Mouse (Mus musculus): ENCODE data around the gene Drg1. TPM values are rescaled to one million over a fixed set of nuclear protein-coding genes. Genes with fewer than 3 reads are reported as not detected.

Gene Drg1
- polyA plus RNA-seq, 1 experiment from 2014 or later = 182 TPM

DNA sequence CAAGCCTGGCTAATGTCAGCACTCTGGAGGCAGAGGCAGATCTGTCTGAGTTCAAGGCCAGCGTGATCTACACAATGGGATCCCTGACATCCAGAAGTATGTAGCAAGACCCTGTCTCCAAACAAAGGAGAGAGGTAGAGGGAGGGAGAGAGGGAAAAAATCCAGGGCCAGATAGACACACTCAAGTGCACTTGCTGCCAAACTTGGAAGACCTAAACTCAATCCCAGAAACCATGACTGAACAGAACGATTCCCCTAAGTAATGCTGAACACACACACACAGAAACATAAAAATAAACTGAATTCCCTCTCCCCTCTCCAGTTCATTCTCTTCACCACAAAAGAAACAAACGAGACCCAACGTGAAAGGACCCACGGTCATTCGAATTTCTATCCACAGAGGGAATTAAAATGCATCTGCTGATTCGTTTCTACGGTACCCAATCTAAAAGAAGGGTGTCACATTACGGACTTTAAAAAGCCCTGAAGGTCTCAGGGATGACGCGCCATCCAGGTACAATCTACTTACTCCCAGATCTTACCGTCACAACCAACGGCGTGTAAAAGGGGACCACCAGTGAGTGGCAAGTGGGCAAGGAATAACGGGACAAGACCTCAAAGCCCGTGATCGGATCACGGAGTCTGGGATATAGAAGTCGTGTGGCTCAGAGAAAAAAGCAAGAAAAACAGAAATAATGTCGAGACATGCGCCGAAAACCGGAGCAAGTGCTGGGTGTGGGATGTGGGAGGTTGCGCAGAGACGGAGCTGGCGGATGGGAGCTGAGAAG, 730 bp downstream of the Drg1 start:
- no peaks in the 10 kb centered on the region for H3K27me3 ChIP-seq (ENCODE audit: control insufficient read depth, insufficient read depth, low read length)
- peak overlapping the region; percentile 98 for H3K9ac ChIP-seq (ENCODE audit: low read depth, low read length)
- H3K36me3 ChIP-seq (ENCODE audit: control insufficient read depth, insufficient read depth, low read length) = peaks cover 12% of the 10 kb centered on the region; the same call in 1 of the 2 replicates
- peak overlapping the region; percentile 96 for H3K4me3 ChIP-seq (ENCODE audit: low read depth, low read length)
- WGBS (ENCODE audit: insufficient replicate concordance) = 2% methylated on average over 26 of the region's 26 CpGs
- peaks cover 9% of the 10 kb centered on the region for H3K4me1 ChIP-seq (ENCODE audit: control insufficient read depth, insufficient read depth, low read length)
- H3K4me2 ChIP-seq = peak overlapping the region; percentile 83
- ATAC-seq (replicated peaks; ENCODE audit: insufficient number of reproducible peaks, low FRiP score, low TSS enrichment) = peak; percentile 7; the same call in 1 of the 2 replicates
- no peaks in the 10 kb centered on the region for H3K9me3 ChIP-seq (replicated peaks; ENCODE audit: control insufficient read depth, low read length)
- H3K27ac ChIP-seq (ENCODE audit: low read depth, low read length) = peak overlapping the region; percentile 93

DNA sequence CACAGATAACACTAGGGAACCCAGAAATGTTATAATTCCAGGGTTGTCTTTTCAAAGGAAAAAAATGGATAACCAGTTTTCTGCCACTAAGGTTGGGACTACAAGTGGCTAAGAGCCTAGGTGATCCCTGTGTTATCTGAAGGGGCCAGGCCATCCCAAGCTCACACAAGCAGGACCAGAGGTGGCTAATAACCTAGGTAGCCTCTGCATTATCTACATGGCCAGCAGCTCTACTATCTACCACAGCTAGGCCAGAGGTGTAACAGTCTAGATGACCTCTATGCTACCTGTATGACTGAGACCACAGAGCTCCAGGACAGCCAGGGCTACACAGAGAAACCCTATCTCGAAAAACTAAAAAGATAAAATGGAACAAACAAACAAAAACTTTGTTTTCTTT, 6.7 kb downstream of the Drg1 start:
- Histone ChIP-seq H3K27me3 (ENCODE audit: control insufficient read depth, insufficient read depth, low read length) (no peaks in the 10 kb centered on the region), H3K4me1 (ENCODE audit: control insufficient read depth, insufficient read depth, low read length) (peaks cover 2% of the 10 kb centered on the region; the same call in 1 of the 2 replicates), H3K27ac (ENCODE audit: low read depth, low read length) (no peak overlapping the region), H3K4me2 (no peak overlapping the region), H3K9me3 (replicated peaks; ENCODE audit: control insufficient read depth, low read length) (no peaks in the 10 kb centered on the region), H3K36me3 (ENCODE audit: control insufficient read depth, insufficient read depth, low read length) (peaks cover 22% of the 10 kb centered on the region), H3K4me3 (ENCODE audit: low read depth, low read length) (no peak overlapping the region), H3K9ac (ENCODE audit: low read depth, low read length) (no peak overlapping the region)
- ATAC-seq (replicated peaks; ENCODE audit: insufficient number of reproducible peaks, low FRiP score, low TSS enrichment) = no peak
- WGBS (ENCODE audit: insufficient replicate concordance) = 81% methylated on average over 1 of the region's 1 CpGs

DNA sequence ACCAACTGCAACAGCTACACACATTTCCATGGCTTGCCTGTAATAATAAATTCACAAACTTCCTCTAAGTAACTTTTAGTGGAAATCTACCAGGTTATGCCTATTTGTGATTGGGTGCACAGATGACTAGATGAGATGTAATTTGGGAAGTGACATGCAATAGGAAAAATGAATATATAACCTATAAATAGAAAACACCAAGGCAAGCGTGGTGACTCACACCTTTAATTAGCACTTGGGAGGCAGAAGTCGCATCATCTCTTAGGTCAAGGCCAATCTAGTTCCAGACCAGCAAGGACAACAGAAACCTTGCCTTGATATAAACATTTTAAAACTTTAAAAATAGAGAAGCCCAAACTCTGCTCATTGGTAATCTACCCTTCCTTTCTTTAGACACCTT, 18.8 kb downstream of the Drg1 start:
- Histone ChIP-seq H3K36me3 (ENCODE audit: control insufficient read depth, insufficient read depth, low read length) (peaks cover 54% of the 10 kb centered on the region), H3K9me3 (replicated peaks; ENCODE audit: control insufficient read depth, low read length) (no peaks in the 10 kb centered on the region), H3K4me1 (ENCODE audit: control insufficient read depth, insufficient read depth, low read length) (no peaks in the 10 kb centered on the region), H3K4me3 (ENCODE audit: low read depth, low read length) (no peak overlapping the region), H3K27ac (ENCODE audit: low read depth, low read length) (no peak overlapping the region), H3K27me3 (ENCODE audit: control insufficient read depth, insufficient read depth, low read length) (no peaks in the 10 kb centered on the region), H3K9ac (ENCODE audit: low read depth, low read length) (no peak overlapping the region), H3K4me2 (no peak overlapping the region)
- WGBS (ENCODE audit: insufficient replicate concordance) = 85% methylated on average over 2 of the region's 2 CpGs
- ATAC-seq (replicated peaks; ENCODE audit: insufficient number of reproducible peaks, low FRiP score, low TSS enrichment) = no peak

DNA sequence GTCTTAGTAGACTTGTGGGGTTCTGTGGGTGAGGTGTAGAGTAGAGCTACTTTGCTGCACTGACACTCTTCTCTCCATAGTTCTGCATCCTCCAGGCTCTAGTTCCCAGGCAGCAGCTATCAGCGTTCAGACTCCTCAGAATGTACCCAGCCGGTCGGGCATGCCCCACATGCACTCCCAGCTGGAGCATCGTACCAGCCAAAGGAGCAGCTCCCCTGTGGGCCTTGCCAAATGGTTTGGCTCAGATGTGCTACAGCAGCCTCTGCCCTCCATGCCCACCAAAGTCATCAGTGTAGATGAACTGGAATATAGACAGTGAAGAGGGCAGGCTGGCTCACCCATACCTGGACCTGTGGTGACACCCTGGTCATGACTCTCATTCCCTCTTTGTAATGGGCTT, 22.4 kb downstream of the Drg1 start:
- no peaks in the 10 kb centered on the region for H3K9me3 ChIP-seq (replicated peaks; ENCODE audit: control insufficient read depth, low read length)
- H3K9ac ChIP-seq (ENCODE audit: low read depth, low read length) = no peak overlapping the region
- 77% methylated on average over 4 of the region's 4 CpGs for WGBS (ENCODE audit: insufficient replicate concordance)
- no peak overlapping the region for H3K4me3 ChIP-seq (ENCODE audit: low read depth, low read length)
- no peaks in the 10 kb centered on the region for H3K27me3 ChIP-seq (ENCODE audit: control insufficient read depth, insufficient read depth, low read length)
- H3K27ac ChIP-seq (ENCODE audit: low read depth, low read length) = no peak overlapping the region
- H3K4me2 ChIP-seq = no peak overlapping the region
- no peak for ATAC-seq (replicated peaks; ENCODE audit: insufficient number of reproducible peaks, low FRiP score, low TSS enrichment)
- peaks cover 53% of the 10 kb centered on the region for H3K36me3 ChIP-seq (ENCODE audit: control insufficient read depth, insufficient read depth, low read length)
- H3K4me1 ChIP-seq (ENCODE audit: control insufficient read depth, insufficient read depth, low read length) = no peaks in the 10 kb centered on the region

DNA sequence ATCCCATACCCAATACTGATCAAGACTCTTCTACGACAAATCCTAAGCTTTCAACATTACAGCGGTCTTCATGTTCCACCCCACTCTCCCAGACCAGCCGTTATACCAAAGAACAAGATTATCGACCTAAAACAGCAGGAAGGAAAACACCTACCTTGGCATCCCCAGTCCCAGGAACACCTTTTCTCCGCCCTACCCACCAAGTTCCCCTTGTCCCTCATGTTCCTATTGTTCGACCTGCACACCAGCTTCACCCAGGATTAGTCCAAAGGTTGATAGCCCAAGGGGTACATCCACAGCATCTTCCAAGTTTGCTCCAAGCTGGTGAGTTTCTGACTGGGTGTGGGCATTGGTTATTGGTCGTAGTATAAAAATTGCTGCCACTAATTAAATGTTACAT, 23.8 kb downstream of the Drg1 start:
- Histone ChIP-seq H3K36me3 (ENCODE audit: control insufficient read depth, insufficient read depth, low read length) (peaks cover 61% of the 10 kb centered on the region), H3K9me3 (replicated peaks; ENCODE audit: control insufficient read depth, low read length) (no peaks in the 10 kb centered on the region), H3K27me3 (ENCODE audit: control insufficient read depth, insufficient read depth, low read length) (no peaks in the 10 kb centered on the region), H3K27ac (ENCODE audit: low read depth, low read length) (no peak overlapping the region), H3K4me1 (ENCODE audit: control insufficient read depth, insufficient read depth, low read length) (no peaks in the 10 kb centered on the region), H3K4me2 (no peak overlapping the region), H3K4me3 (ENCODE audit: low read depth, low read length) (no peak overlapping the region), H3K9ac (ENCODE audit: low read depth, low read length) (no peak overlapping the region)
- ATAC-seq (replicated peaks; ENCODE audit: insufficient number of reproducible peaks, low FRiP score, low TSS enrichment) = no peak
- 94% methylated on average over 7 of the region's 7 CpGs for WGBS (ENCODE audit: insufficient replicate concordance)

DNA sequence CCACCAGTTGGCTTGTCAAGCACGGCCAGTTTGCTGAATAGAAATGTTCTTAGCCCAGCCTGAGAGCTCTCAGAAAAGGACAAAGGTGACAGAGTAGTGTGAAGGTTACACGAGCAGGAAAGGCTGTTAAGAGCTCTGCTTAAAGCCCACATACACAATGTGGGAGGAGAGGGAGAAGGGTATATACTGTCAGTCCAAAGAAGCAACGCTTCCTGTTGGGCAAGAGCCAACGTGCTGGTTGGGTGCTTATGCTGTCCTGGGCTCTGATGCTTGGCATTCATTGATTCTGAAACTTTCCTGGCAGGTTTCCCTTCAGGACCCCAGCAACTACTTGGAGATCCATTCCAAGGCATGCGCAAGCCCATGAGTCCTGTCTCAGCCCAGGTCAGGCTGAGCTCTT, 30.9 kb downstream of the Drg1 start:
- Histone ChIP-seq H3K4me2 (no peak overlapping the region), H3K27ac (ENCODE audit: low read depth, low read length) (no peak overlapping the region), H3K27me3 (ENCODE audit: control insufficient read depth, insufficient read depth, low read length) (no peaks in the 10 kb centered on the region), H3K9me3 (replicated peaks; ENCODE audit: control insufficient read depth, low read length) (no peaks in the 10 kb centered on the region), H3K36me3 (ENCODE audit: control insufficient read depth, insufficient read depth, low read length) (peaks cover 45% of the 10 kb centered on the region), H3K4me1 (ENCODE audit: control insufficient read depth, insufficient read depth, low read length) (no peaks in the 10 kb centered on the region), H3K4me3 (ENCODE audit: low read depth, low read length) (no peak overlapping the region), H3K9ac (ENCODE audit: low read depth, low read length) (no peak overlapping the region)
- ATAC-seq (replicated peaks; ENCODE audit: insufficient number of reproducible peaks, low FRiP score, low TSS enrichment) = no peak
- 88% methylated on average over 5 of the region's 5 CpGs for WGBS (ENCODE audit: insufficient replicate concordance)

DNA sequence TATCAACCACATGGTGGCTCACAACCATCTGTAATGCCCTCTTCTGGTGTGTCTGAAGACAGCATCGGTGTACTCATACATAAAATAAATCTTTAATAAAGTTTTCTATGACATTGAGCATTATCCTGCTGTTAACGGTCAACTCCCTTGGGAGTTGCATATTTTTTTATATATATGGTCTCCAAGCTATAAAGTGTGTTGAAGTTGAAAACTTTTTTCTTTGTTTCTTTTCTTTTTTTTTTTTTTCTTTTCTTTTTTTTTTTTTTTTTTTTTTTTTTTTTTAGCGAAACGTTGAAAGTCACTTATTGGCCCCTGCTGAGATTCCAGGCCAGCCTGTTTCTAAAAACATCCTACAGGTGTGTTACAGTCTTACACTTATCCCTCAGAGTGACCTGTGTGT, 32.5 kb downstream of the Drg1 start:
- Histone ChIP-seq H3K9me3 (replicated peaks; ENCODE audit: control insufficient read depth, low read length) (no peaks in the 10 kb centered on the region), H3K27ac (ENCODE audit: low read depth, low read length) (no peak overlapping the region), H3K4me1 (ENCODE audit: control insufficient read depth, insufficient read depth, low read length) (no peaks in the 10 kb centered on the region), H3K36me3 (ENCODE audit: control insufficient read depth, insufficient read depth, low read length) (peaks cover 47% of the 10 kb centered on the region), H3K27me3 (ENCODE audit: control insufficient read depth, insufficient read depth, low read length) (no peaks in the 10 kb centered on the region), H3K4me2 (no peak overlapping the region), H3K9ac (ENCODE audit: low read depth, low read length) (no peak overlapping the region), H3K4me3 (ENCODE audit: low read depth, low read length) (no peak overlapping the region)
- no peak for ATAC-seq (replicated peaks; ENCODE audit: insufficient number of reproducible peaks, low FRiP score, low TSS enrichment)
- 95% methylated on average over 4 of the region's 4 CpGs for WGBS (ENCODE audit: insufficient replicate concordance)

DNA sequence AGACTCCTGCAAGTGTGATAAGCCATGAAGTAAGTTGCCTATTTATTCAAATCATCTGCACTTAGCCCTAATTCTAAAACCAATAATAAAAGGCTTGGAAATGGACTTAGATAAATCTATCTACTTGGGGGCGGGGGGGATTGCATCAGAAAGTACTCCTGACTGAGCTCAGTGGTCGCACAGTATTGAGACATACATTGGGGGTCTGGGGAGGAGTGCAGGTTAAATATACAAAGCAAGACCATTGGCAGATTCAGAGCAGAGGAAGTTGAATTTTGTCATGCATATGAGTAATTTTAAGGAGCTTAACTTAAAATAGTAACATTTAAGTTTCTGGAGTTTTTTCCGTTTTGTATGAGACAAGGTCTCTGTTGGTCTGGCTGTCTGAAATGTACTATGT, 34.0 kb downstream of the Drg1 start:
- no peak overlapping the region for H3K4me2 ChIP-seq
- 87% methylated on average over 3 of the region's 3 CpGs for WGBS (ENCODE audit: insufficient replicate concordance)

DNA sequence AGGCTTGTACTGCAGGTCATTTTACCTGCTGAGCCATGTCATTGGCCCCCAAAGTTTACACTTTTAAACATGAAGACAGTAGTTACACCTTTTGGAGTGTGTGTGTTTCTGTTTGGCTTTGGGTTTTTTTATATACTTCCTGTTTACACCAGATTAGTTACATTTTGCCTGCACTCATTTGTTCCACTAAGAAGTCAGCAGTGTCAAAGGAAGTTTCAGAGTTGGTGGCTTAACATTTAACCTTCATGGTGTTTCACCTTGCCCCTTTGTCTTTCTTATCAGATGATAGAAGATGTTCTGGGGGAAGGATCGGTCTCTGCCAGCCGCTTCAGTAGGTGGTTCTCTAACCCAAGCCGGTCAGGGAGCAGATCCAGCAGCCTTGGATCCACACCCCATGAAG, 39.1 kb downstream of the Drg1 start:
- WGBS (ENCODE audit: insufficient replicate concordance) = 91% methylated on average over 3 of the region's 3 CpGs
- Histone ChIP-seq H3K36me3 (ENCODE audit: control insufficient read depth, insufficient read depth, low read length) (peaks cover 46% of the 10 kb centered on the region), H3K4me3 (ENCODE audit: low read depth, low read length) (no peak overlapping the region)

More for the DNA sequence above, 34.0 kb downstream of the Drg1 start:
- H3K27me3 ChIP-seq (ENCODE audit: control insufficient read depth, insufficient read depth, low read length) = no peaks in the 10 kb centered on the region
- H3K36me3 ChIP-seq (ENCODE audit: control insufficient read depth, insufficient read depth, low read length) = peaks cover 39% of the 10 kb centered on the region
- H3K4me1 ChIP-seq (ENCODE audit: control insufficient read depth, insufficient read depth, low read length) = no peaks in the 10 kb centered on the region
- H3K9ac ChIP-seq (ENCODE audit: low read depth, low read length) = no peak overlapping the region
- no peak for ATAC-seq (replicated peaks; ENCODE audit: insufficient number of reproducible peaks, low FRiP score, low TSS enrichment)
- no peak overlapping the region for H3K27ac ChIP-seq (ENCODE audit: low read depth, low read length)
- H3K4me3 ChIP-seq (ENCODE audit: low read depth, low read length) = no peak overlapping the region
- H3K9me3 ChIP-seq (replicated peaks; ENCODE audit: control insufficient read depth, low read length) = no peaks in the 10 kb centered on the region

More for the DNA sequence above, 39.1 kb downstream of the Drg1 start:
- Histone ChIP-seq H3K9me3 (replicated peaks; ENCODE audit: control insufficient read depth, low read length) (no peaks in the 10 kb centered on the region), H3K27ac (ENCODE audit: low read depth, low read length) (no peak overlapping the region), H3K27me3 (ENCODE audit: control insufficient read depth, insufficient read depth, low read length) (no peaks in the 10 kb centered on the region), H3K4me2 (no peak overlapping the region), H3K9ac (ENCODE audit: low read depth, low read length) (no peak overlapping the region), H3K4me1 (ENCODE audit: control insufficient read depth, insufficient read depth, low read length) (no peaks in the 10 kb centered on the region)
- no peak for ATAC-seq (replicated peaks; ENCODE audit: insufficient number of reproducible peaks, low FRiP score, low TSS enrichment)
